Mouse (Mus musculus) limb, embryonic 11.5 days (tissue): ENCODE data around the gene Galnt18. TPM values are rescaled to one million over a fixed set of nuclear protein-coding genes. Genes with fewer than 3 reads are reported as not detected.

ENCODE experiments used
- ATAC-seq: fragments of 200-750 bp; cut with Nextera tagmentation; 2 replicates; pipeline ENCODE4 v1.8.0; 2017; ENCODE audit warnings: low read depth; ENCODE audit not compliant: insufficient number of reproducible peaks, low FRiP score, low TSS enrichment
- DNase-seq: peaks from one replicate; pipeline ENCODE4 v3.0.0-alpha.2; 2015; ENCODE audit warnings: low spot score
- H3K27ac ChIP-seq: fragments of 300-500 bp; sonication (generic); replicated peaks from 2 replicates; pipeline ENCODE4 v1.5.1; 2014; ENCODE audit warnings: low read depth, mild to moderate bottlenecking, low read length
- H3K27me3 ChIP-seq: fragments of 300-500 bp; sonication (generic); 2 replicates; pipeline ENCODE4 v1.6.1; 2014; ENCODE audit warnings: mild to moderate bottlenecking, low read length, mixed read lengths; ENCODE audit not compliant: control insufficient read depth, insufficient read depth
- H3K36me3 ChIP-seq: fragments of 300-500 bp; sonication (generic); 2 replicates; pipeline ENCODE4 v1.6.1; 2014; ENCODE audit warnings: mild to moderate bottlenecking, low read length, moderate library complexity, mixed read lengths; ENCODE audit not compliant: control insufficient read depth, insufficient read depth
- H3K4me1 ChIP-seq: fragments of 300-500 bp; sonication (generic); 2 replicates; pipeline ENCODE4 v1.6.1; 2014; ENCODE audit warnings: low read length, mixed read lengths; ENCODE audit not compliant: control insufficient read depth, insufficient read depth
- H3K4me2 ChIP-seq: fragments of 300-500 bp; sonication (generic); 2 replicates; pipeline ENCODE4 v1.6.1; 2014; ENCODE audit warnings: low read depth, mild to moderate bottlenecking, moderate library complexity; ENCODE audit not compliant: severe bottlenecking
- H3K4me3 ChIP-seq: fragments of 300-500 bp; sonication (generic); 2 replicates; pipeline ENCODE4 v1.5.1; 2014; ENCODE audit warnings: low read depth, low read length
- H3K9ac ChIP-seq: fragments of 300-500 bp; sonication (generic); 2 replicates; pipeline ENCODE4 v1.6.1; 2014; ENCODE audit warnings: mild to moderate bottlenecking, low read length
- H3K9me3 ChIP-seq: fragments of 300-500 bp; sonication (generic); 2 replicates; pipeline ENCODE4 v1.6.1; 2016; ENCODE audit warnings: low read length; ENCODE audit not compliant: control insufficient read depth
- WGBS: fragments of 180-500 bp; shearing (Covaris S2); extraction: QIAGEN DNeasy Blood & Tissue Kit; methylation state at CpG from one replicate; pipeline ENCODE4 v1.1.7; 2014; 5-methylcytosine and 5-hydroxymethylcytosine counted together
- polyA plus RNA-seq: library from polyadenylated mRNA; unstranded; fragments of >200 nt; fragmentation: Nextera tagmentation; extraction: Ambion mirVana; gene quantifications from 2 replicates; pipeline ENCODE4 v1.2.1, GENCODE M21; 2014

The Galnt18 gene
- polyA plus RNA-seq, 1 experiment from 2014 or later: 7.0 TPM

GRCm38 (mm10) chr7:111701788-111702187, 78.0 kb downstream of the Galnt18 start:
- no peak overlapping the region for H3K4me3 ChIP-seq
- H3K9ac ChIP-seq: no peak overlapping the region
- ATAC-seq (no peak), DNase-seq (no peak)
- H3K4me1 ChIP-seq: no peaks in the 10 kb centered on the region
- no peaks in the 10 kb centered on the region for H3K9me3 ChIP-seq
- no peak overlapping the region for H3K4me2 ChIP-seq
- no peaks in the 10 kb centered on the region for H3K36me3 ChIP-seq
- no peak overlapping the region for H3K27ac ChIP-seq
- H3K27me3 ChIP-seq: no peaks in the 10 kb centered on the region

- 75% methylated on average over 3 of the region's 3 CpGs for WGBS
- no peaks in the 10 kb centered on the region for H3K27me3 ChIP-seq
- H3K4me2 ChIP-seq: no peak overlapping the region
- H3K9ac ChIP-seq: no peak overlapping the region
- H3K4me3 ChIP-seq: no peak overlapping the region
- no peak for DNase-seq
- H3K36me3 ChIP-seq: no peaks in the 10 kb centered on the region
- no peaks in the 10 kb centered on the region for H3K9me3 ChIP-seq
- no peak for ATAC-seq
- H3K4me1 ChIP-seq: no peaks in the 10 kb centered on the region
- no peak overlapping the region for H3K27ac ChIP-seq
These were observed 80.3 kb downstream of the Galnt18 start for GRCm38 (mm10) chr7:111699446-111699845.

- H3K4me2 ChIP-seq: no peak overlapping the region
- no peak overlapping the region for H3K4me3 ChIP-seq
- H3K4me1 ChIP-seq: no peaks in the 10 kb centered on the region
- no peaks in the 10 kb centered on the region for H3K36me3 ChIP-seq
- H3K9me3 ChIP-seq: no peaks in the 10 kb centered on the region
- DNase-seq (no peak), ATAC-seq (no peak)
- no peak overlapping the region for H3K9ac ChIP-seq
- H3K27me3 ChIP-seq: no peaks in the 10 kb centered on the region
- no peak overlapping the region for H3K27ac ChIP-seq
These were observed 83.6 kb downstream of the Galnt18 start for GRCm38 (mm10) chr7:111696226-111696625.

- no peak for DNase-seq
- Histone ChIP-seq H3K36me3 (no peaks in the 10 kb centered on the region), H3K4me2 (no peak overlapping the region), H3K4me1 (no peaks in the 10 kb centered on the region), H3K27me3 (no peaks in the 10 kb centered on the region), H3K27ac (no peak overlapping the region), H3K9ac (no peak overlapping the region), H3K9me3 (no peaks in the 10 kb centered on the region), H3K4me3 (no peak overlapping the region)
- 83% methylated on average over 6 of the region's 6 CpGs for WGBS
- ATAC-seq: no peak
These were observed 85.5 kb downstream of the Galnt18 start for GRCm38 (mm10) chr7:111694312-111694711.

GRCm38 (mm10) chr7:111692641-111693261, 87.0 kb downstream of the Galnt18 start:
- H3K36me3 ChIP-seq: no peaks in the 10 kb centered on the region
- H3K4me2 ChIP-seq: no peak overlapping the region
- H3K27me3 ChIP-seq: no peaks in the 10 kb centered on the region
- ATAC-seq (no peak), DNase-seq (no peak)
- 93% methylated on average over 9 of the region's 9 CpGs for WGBS
- H3K27ac ChIP-seq: no peak overlapping the region
- H3K9me3 ChIP-seq: no peaks in the 10 kb centered on the region
- no peak overlapping the region for H3K4me3 ChIP-seq
- no peak overlapping the region for H3K9ac ChIP-seq
- no peaks in the 10 kb centered on the region for H3K4me1 ChIP-seq

GRCm38 (mm10) chr7:111680108-111680507, 99.7 kb downstream of the Galnt18 start:
- Histone ChIP-seq H3K27ac (no peak overlapping the region), H3K4me2 (no peak overlapping the region), H3K9me3 (no peaks in the 10 kb centered on the region), H3K9ac (no peak overlapping the region), H3K36me3 (no peaks in the 10 kb centered on the region), H3K4me1 (no peaks in the 10 kb centered on the region), H3K27me3 (no peaks in the 10 kb centered on the region), H3K4me3 (no peak overlapping the region)
- DNase-seq: no peak
- WGBS: 92% methylated on average over 3 of the region's 3 CpGs
- no peak for ATAC-seq

GRCm38 (mm10) chr7:111676483-111676882, 103.3 kb downstream of the Galnt18 start:
- Histone ChIP-seq H3K4me2 (no peak overlapping the region), H3K4me3 (no peak overlapping the region), H3K9me3 (no peaks in the 10 kb centered on the region), H3K27me3 (no peaks in the 10 kb centered on the region), H3K9ac (no peak overlapping the region), H3K4me1 (no peaks in the 10 kb centered on the region), H3K27ac (no peak overlapping the region), H3K36me3 (no peaks in the 10 kb centered on the region)
- WGBS: 84% methylated on average over 3 of the region's 3 CpGs
- DNase-seq: no peak
- ATAC-seq: no peak

- Histone ChIP-seq H3K9me3 (no peaks in the 10 kb centered on the region), H3K36me3 (no peaks in the 10 kb centered on the region), H3K4me1 (no peaks in the 10 kb centered on the region), H3K9ac (no peak overlapping the region), H3K4me3 (no peak overlapping the region), H3K27me3 (no peaks in the 10 kb centered on the region), H3K4me2 (no peak overlapping the region), H3K27ac (no peak overlapping the region)
- ATAC-seq (no peak), DNase-seq (no peak)
- 42% methylated on average over 4 of the region's 4 CpGs for WGBS
These were observed 107.3 kb downstream of the Galnt18 start for GRCm38 (mm10) chr7:111672467-111672866.
